Mouse (Mus musculus) myocyte (in vitro differentiated cells): ENCODE measurements around the gene Rhod. TPM values are rescaled to one million over a fixed set of nuclear protein-coding genes. Genes with fewer than 3 reads are reported as not detected.

Experiments used
- H3K27me3 ChIP-seq: one replicate; pipeline ENCODE4 v1.6.1; 2011; ENCODE audit not compliant: control insufficient read depth, insufficient read depth, insufficient read length
- H3K36me3 ChIP-seq: one replicate; pipeline ENCODE4 v1.6.1; 2011; ENCODE audit not compliant: control insufficient read depth, insufficient read depth
- H3K4me2 ChIP-seq: one replicate; pipeline ENCODE4 v1.6.1; 2011; ENCODE audit warnings: low read depth, control low read depth
- H3K4me3 ChIP-seq: one replicate; pipeline ENCODE4 v1.5.1; 2011; ENCODE audit warnings: mild to moderate bottlenecking, control low read depth, moderate library complexity
- H3K79me2 ChIP-seq: one replicate; pipeline ENCODE4 v1.6.1; 2011; ENCODE audit not compliant: control insufficient read depth, insufficient read depth
- H3ac ChIP-seq: one replicate; pipeline ENCODE4 v1.6.1; 2011; ENCODE audit not compliant: control insufficient read depth, insufficient read length
- CEBPB ChIP-seq: IDR thresholded peaks from 2 replicates; pipeline ENCODE4 v1.6.1; 2011; ENCODE audit warnings: mild to moderate bottlenecking, moderate library complexity; ENCODE audit not compliant: poor library complexity, insufficient read depth, severe bottlenecking
- E2F4 ChIP-seq: IDR thresholded peaks from one replicate; pipeline ENCODE4 v1.6.1; 2011; ENCODE audit warnings: mild to moderate bottlenecking, control low read depth, moderate library complexity; ENCODE audit not compliant: insufficient read depth
- MAX ChIP-seq: IDR thresholded peaks from one replicate; pipeline ENCODE4 v1.6.1; 2011; ENCODE audit warnings: low read depth, mild to moderate bottlenecking, control low read depth
- MYOD1 ChIP-seq, 3 experiments: IDR thresholded peaks; one replicate each; pipeline ENCODE4 v1.6.1; 2011; ENCODE audit warnings: control low read depth in 2 of 3, low read depth in 2 of 3, mild to moderate bottlenecking in 2 of 3, moderate library complexity in 1 of 3; ENCODE audit not compliant: insufficient read length in 2 of 3, control insufficient read depth in 1 of 3
- MYOG ChIP-seq, 3 experiments: IDR thresholded peaks; one replicate each; pipeline ENCODE4 v1.6.1; 2011; ENCODE audit warnings: control low read depth in 2 of 3, low read depth in 2 of 3, mild to moderate bottlenecking in 2 of 3; ENCODE audit not compliant: insufficient read length in 2 of 3, control insufficient read depth in 1 of 3, insufficient read depth in 1 of 3
- POLR2A ChIP-seq: IDR thresholded peaks from one replicate; pipeline ENCODE4 v1.6.1; 2011; ENCODE audit warnings: low read depth, mild to moderate bottlenecking, control low read depth, moderate library complexity; ENCODE audit not compliant: insufficient read length
- POLR2AphosphoS2 ChIP-seq: IDR thresholded peaks from one replicate; pipeline ENCODE4 v1.6.1; 2011; ENCODE audit warnings: low read depth, control low read depth; ENCODE audit not compliant: insufficient read length
- REST ChIP-seq: IDR thresholded peaks from one replicate; pipeline ENCODE4 v1.6.1; 2011; ENCODE audit warnings: mild to moderate bottlenecking, control low read depth, moderate library complexity; ENCODE audit not compliant: insufficient read depth, insufficient read length
- SRF ChIP-seq: IDR thresholded peaks from one replicate; pipeline ENCODE4 v1.6.1; 2011; ENCODE audit warnings: low read depth; ENCODE audit not compliant: control insufficient read depth, insufficient read length
- TCF12 ChIP-seq: IDR thresholded peaks from one replicate; pipeline ENCODE4 v1.6.1; 2011; ENCODE audit warnings: mild to moderate bottlenecking, control low read depth; ENCODE audit not compliant: poor library complexity, insufficient read depth, severe bottlenecking
- TCF3 ChIP-seq: IDR thresholded peaks from one replicate; pipeline ENCODE4 v1.6.1; 2011; ENCODE audit warnings: low read depth, control low read depth; ENCODE audit not compliant: insufficient read length
- USF1 ChIP-seq: IDR thresholded peaks from one replicate; pipeline ENCODE4 v1.6.1; 2011; ENCODE audit warnings: low read depth, mild to moderate bottlenecking, control low read depth, moderate library complexity
- polyA plus RNA-seq: library from polyadenylated mRNA; unstranded; fragments of >200 nt; fragmentation: generic; extraction: Trizol; gene quantifications from one replicate; pipeline ENCODE4 v1.2.1, GENCODE M21; 2012; ENCODE audit warnings: missing spikeins

Rhod gene
- polyA plus RNA-seq, 1 experiment: 51.1 TPM

DNA sequence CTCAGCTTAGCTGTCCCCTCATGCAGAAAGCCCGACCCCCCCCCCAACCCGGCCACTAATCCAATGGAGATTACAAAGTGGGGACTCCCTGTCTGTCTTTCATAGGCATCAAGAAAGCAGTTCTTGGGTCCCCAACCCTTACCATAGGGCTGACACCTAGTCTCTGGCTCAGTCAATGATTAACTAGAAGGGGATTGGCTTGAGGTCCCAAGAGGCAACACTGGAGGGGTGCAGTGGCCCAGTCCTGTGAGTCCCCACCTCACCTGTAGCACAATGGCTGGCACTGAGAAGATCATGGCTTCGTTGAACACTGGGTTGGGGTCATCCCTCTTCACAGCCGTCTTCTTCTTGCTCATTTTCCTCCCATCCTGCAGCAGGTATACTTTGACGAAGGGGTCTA is 11.4 kb upstream of the Rhod start:
- H3K4me3 ChIP-seq: no peak overlapping the region
- H3K27me3 ChIP-seq: no peaks in the 10 kb centered on the region
- no peak overlapping the region for H3K4me2 ChIP-seq
- peaks cover 8% of the 10 kb centered on the region for H3K36me3 ChIP-seq
- no peaks in the 10 kb centered on the region for H3K79me2 ChIP-seq
- H3ac ChIP-seq: no peak overlapping the region
- TF ChIP-seq SRF (no peak), USF1 (no peak), E2F4 (no peak), MYOG (IDR thresholded peaks at IDR 0.05; ENCODE audit: control insufficient read depth in 1 of 3, insufficient read depth in 1 of 3, insufficient read length in 2 of 3, low read depth in 2 of 3) (no peak), MAX (no peak), TCF12 (no peak), CEBPB (no peak)

- H3K4me3 ChIP-seq: no peak overlapping the region
- no peak overlapping the region for H3ac ChIP-seq
- no peaks in the 10 kb centered on the region for H3K79me2 ChIP-seq
- H3K4me2 ChIP-seq: no peak overlapping the region
- H3K27me3 ChIP-seq: no peaks in the 10 kb centered on the region
- TF ChIP-seq REST: no peak
- TF ChIP-seq POLR2AphosphoS2: no peak
- TF ChIP-seq MYOD1 (IDR thresholded peaks at IDR 0.05; ENCODE audit: control insufficient read depth in 1 of 3, insufficient read length in 2 of 3, low read depth in 2 of 3): no peak
- no peak for TF ChIP-seq USF1
- TF ChIP-seq MYOG (IDR thresholded peaks at IDR 0.05; ENCODE audit: control insufficient read depth in 1 of 3, insufficient read depth in 1 of 3, insufficient read length in 2 of 3, low read depth in 2 of 3): no peak
- no peak for TF ChIP-seq E2F4
- TF ChIP-seq TCF3: no peak
- TF ChIP-seq TCF12: no peak
- no peak for TF ChIP-seq MAX
- TF ChIP-seq POLR2A: no peak
- no peak for TF ChIP-seq SRF
- TF ChIP-seq CEBPB: no peak
- peaks cover 8% of the 10 kb centered on the region for H3K36me3 ChIP-seq
Observed at GRCm38 (mm10) chr19:4449230-4449629, 10.0 kb upstream of the Rhod start.

GRCm38 (mm10) chr19:4447445-4447844 is 8.2 kb upstream of the Rhod start:
- no peak overlapping the region for H3K4me3 ChIP-seq
- H3ac ChIP-seq: no peak overlapping the region
- H3K79me2 ChIP-seq: no peaks in the 10 kb centered on the region
- no peaks in the 10 kb centered on the region for H3K27me3 ChIP-seq
- H3K36me3 ChIP-seq: peaks cover 8% of the 10 kb centered on the region
- TF ChIP-seq POLR2AphosphoS2 (no peak), MAX (no peak), POLR2A (no peak), E2F4 (no peak), TCF3 (no peak), SRF (no peak), CEBPB (no peak), USF1 (no peak), REST (no peak), TCF12 (no peak), MYOG (IDR thresholded peaks at IDR 0.05; ENCODE audit: control insufficient read depth in 1 of 3, insufficient read depth in 1 of 3, insufficient read length in 2 of 3, low read depth in 2 of 3) (no peak), MYOD1 (IDR thresholded peaks at IDR 0.05; ENCODE audit: control insufficient read depth in 1 of 3, insufficient read length in 2 of 3, low read depth in 2 of 3) (no peak)
- H3K4me2 ChIP-seq: no peak overlapping the region

- peaks cover 8% of the 10 kb centered on the region for H3K36me3 ChIP-seq
- TF ChIP-seq TCF12 (no peak), MYOG (IDR thresholded peaks at IDR 0.05; ENCODE audit: control insufficient read depth in 1 of 3, insufficient read depth in 1 of 3, insufficient read length in 2 of 3, low read depth in 2 of 3) (no peak), USF1 (no peak)
- no peaks in the 10 kb centered on the region for H3K27me3 ChIP-seq
- no peak overlapping the region for H3ac ChIP-seq
- no peak overlapping the region for H3K4me2 ChIP-seq
- no peaks in the 10 kb centered on the region for H3K79me2 ChIP-seq
- no peak overlapping the region for H3K4me3 ChIP-seq
Observed at GRCm38 (mm10) chr19:4446661-4447420, 7.6 kb upstream of the Rhod start.

GRCm38 (mm10) chr19:4442408-4442807 is 3.2 kb upstream of the Rhod start:
- no peak for TF ChIP-seq USF1
- no peak for TF ChIP-seq POLR2AphosphoS2
- TF ChIP-seq TCF3: no peak
- TF ChIP-seq POLR2A: no peak
- TF ChIP-seq SRF: no peak
- no peak for TF ChIP-seq MAX
- no peak for TF ChIP-seq REST
- TF ChIP-seq MYOG (IDR thresholded peaks at IDR 0.05; ENCODE audit: control insufficient read depth in 1 of 3, insufficient read depth in 1 of 3, insufficient read length in 2 of 3, low read depth in 2 of 3): no peak
- no peaks in the 10 kb centered on the region for H3K27me3 ChIP-seq
- peak overlapping the region; percentile 93 for H3K4me2 ChIP-seq
- H3K4me3 ChIP-seq: peak overlapping the region; percentile 77
- no peak overlapping the region for H3ac ChIP-seq
- H3K79me2 ChIP-seq: peaks cover 5% of the 10 kb centered on the region
- peaks cover 4% of the 10 kb centered on the region for H3K36me3 ChIP-seq
